Mouse (Mus musculus) right cerebral cortex, adult 18-20 months (tissue): Measurements from ENCODE around the gene Lingo1.

Experiments used
- DNase-seq: peaks from one replicate; pipeline ENCODE4 v3.0.0; 2022; ENCODE audit warnings: mixed read lengths

Lingo1 gene

GRCm38 (mm10) chr9:56633449-56634225, 162.6 kb downstream of the Lingo1 start:
- DNase-seq: no peak

GRCm38 (mm10) chr9:56630945-56631344, 165.3 kb downstream of the Lingo1 start:
- no peak for DNase-seq

GRCm38 (mm10) chr9:56629674-56630397, 166.4 kb downstream of the Lingo1 start:
- DNase-seq: no peak

- DNase-seq: no peak
Measured at GRCm38 (mm10) chr9:56627295-56627694, 169.0 kb downstream of the Lingo1 start.

- no peak for DNase-seq
Measured at GRCm38 (mm10) chr9:56624923-56625322, 171.3 kb downstream of the Lingo1 start.

GRCm38 (mm10) chr9:56623361-56623760, 172.9 kb downstream of the Lingo1 start:
- DNase-seq: no peak

GRCm38 (mm10) chr9:56622761-56623160, 173.5 kb downstream of the Lingo1 start:
- no peak for DNase-seq

- no peak for DNase-seq
Measured at GRCm38 (mm10) chr9:56620512-56621371, 175.5 kb downstream of the Lingo1 start.

- DNase-seq: no peak
Measured at GRCm38 (mm10) chr9:56619715-56620114, 176.6 kb downstream of the Lingo1 start.

- no peak for DNase-seq
Measured at GRCm38 (mm10) chr9:56618660-56619059, 177.6 kb downstream of the Lingo1 start.

GRCm38 (mm10) chr9:56616061-56616460, 180.2 kb downstream of the Lingo1 start:
- DNase-seq: no peak

- no peak for DNase-seq
Measured at GRCm38 (mm10) chr9:56612798-56613183, 183.5 kb downstream of the Lingo1 start.

- DNase-seq: no peak
Measured at GRCm38 (mm10) chr9:56611912-56612797, 184.1 kb downstream of the Lingo1 start.

- no peak for DNase-seq
Measured at GRCm38 (mm10) chr9:56610955-56611354, 185.3 kb downstream of the Lingo1 start.

GRCm38 (mm10) chr9:56610466-56610865, 185.8 kb downstream of the Lingo1 start:
- DNase-seq: no peak

GRCm38 (mm10) chr9:56609486-56609885, 186.8 kb downstream of the Lingo1 start:
- DNase-seq: no peak

- no peak for DNase-seq
Measured at GRCm38 (mm10) chr9:56608691-56609351, 187.4 kb downstream of the Lingo1 start.

- DNase-seq: no peak
Measured at GRCm38 (mm10) chr9:56606082-56606740, 190.1 kb downstream of the Lingo1 start.

- DNase-seq: no peak
Measured at GRCm38 (mm10) chr9:56605443-56605806, 190.8 kb downstream of the Lingo1 start.

GRCm38 (mm10) chr9:56604797-56605442, 191.3 kb downstream of the Lingo1 start:
- no peak for DNase-seq

- DNase-seq: no peak
Measured at GRCm38 (mm10) chr9:56600655-56601054, 195.6 kb downstream of the Lingo1 start.
